Mouse (Mus musculus): ENCODE data around the gene Dnm1.

DNA sequence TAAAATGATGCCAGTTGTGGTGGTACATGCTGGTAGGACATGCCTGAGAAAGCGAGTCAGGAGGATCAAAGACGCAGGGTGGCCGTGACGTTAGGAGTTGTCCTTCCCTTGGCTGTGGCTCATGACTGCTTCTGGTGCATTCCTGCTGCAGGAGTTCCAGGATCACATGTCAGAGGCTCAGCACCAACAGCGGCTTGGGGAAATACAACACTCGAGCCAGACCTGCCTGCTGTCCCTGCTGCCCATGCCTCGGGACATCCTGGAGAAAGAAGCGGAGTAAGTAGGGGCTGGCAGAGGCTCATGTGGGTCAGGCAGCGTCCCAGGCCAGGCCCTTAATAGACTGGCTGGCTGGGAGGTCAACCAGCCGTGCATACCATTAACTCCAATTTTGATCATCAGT, 21.1 kb upstream of the Dnm1 start:
- TF ChIP-seq POLR2A (IDR thresholded peaks at IDR 0.05; ENCODE audit: insufficient read depth, low read depth, low read length) (no peak), CTCF (IDR thresholded peaks at IDR 0.05) (no peak), EP300 (IDR thresholded peaks at IDR 0.05; ENCODE audit: insufficient read depth, low read depth, low read length) (no peak)
